Mouse (Mus musculus) stomach, postnatal 0 days (tissue): ENCODE results near the gene Sptbn4. TPM values are rescaled to one million over a fixed set of nuclear protein-coding genes. Genes with fewer than 3 reads are reported as not detected.
A peak's percentile ranks its signal among the peaks of the same experiment; 100 is the strongest.

ENCODE experiments used
- ATAC-seq: fragments of 200-750 bp; cut with Nextera tagmentation; 2 replicates; pipeline ENCODE4 v1.8.0; 2017; ENCODE audit not compliant: low FRiP score, low TSS enrichment
- DNase-seq: peaks from one replicate; pipeline ENCODE4 v3.0.0-alpha.2; 2016; ENCODE audit warnings: low spot score
- H3K27ac ChIP-seq: fragments of 300-500 bp; sonication (generic); replicated peaks from 2 replicates; pipeline ENCODE4 v1.5.1; 2014; ENCODE audit warnings: mild to moderate bottlenecking, control low read depth
- H3K27me3 ChIP-seq: fragments of 300-500 bp; sonication (generic); 2 replicates; pipeline ENCODE4 v1.6.1; 2014; ENCODE audit warnings: low read length; ENCODE audit not compliant: control insufficient read depth, insufficient read depth
- H3K36me3 ChIP-seq: fragments of 300-500 bp; sonication (generic); 2 replicates; pipeline ENCODE4 v1.6.1; 2014; ENCODE audit warnings: low read length, mixed read lengths; ENCODE audit not compliant: control insufficient read depth, insufficient read depth
- H3K4me1 ChIP-seq: fragments of 300-500 bp; sonication (generic); replicated peaks from 2 replicates; pipeline ENCODE4 v1.6.1; 2014; ENCODE audit warnings: antibody characterized with exemption; ENCODE audit not compliant: control insufficient read depth, insufficient read depth
- H3K4me2 ChIP-seq: fragments of 300-500 bp; sonication (generic); replicated peaks from 2 replicates; pipeline ENCODE4 v1.6.1; 2014; ENCODE audit warnings: low read depth, mild to moderate bottlenecking, control low read depth, moderate library complexity
- H3K4me3 ChIP-seq: fragments of 300-500 bp; sonication (generic); 2 replicates; pipeline ENCODE4 v1.5.1; 2014; ENCODE audit warnings: low read depth, low read length, control low read depth
- H3K9ac ChIP-seq: fragments of 300-500 bp; sonication (generic); 2 replicates; pipeline ENCODE4 v1.6.1; 2014; ENCODE audit warnings: mild to moderate bottlenecking, low read length, control low read depth, mixed read lengths
- H3K9me3 ChIP-seq: fragments of 300-500 bp; sonication (generic); 2 replicates; pipeline ENCODE4 v1.6.1; 2016; ENCODE audit warnings: low read length; ENCODE audit not compliant: control insufficient read depth
- CTCF ChIP-seq: IDR thresholded peaks from 2 replicates; pipeline ENCODE4 v1.5.1; 2016; ENCODE audit warnings: antibody characterized with exemption, low read depth, mild to moderate bottlenecking, moderate library complexity
- EP300 ChIP-seq: optimal IDR thresholded peaks from 2 replicates; pipeline ENCODE3; 2016; ENCODE audit warnings: antibody characterized with exemption
- WGBS: fragments of 180-500 bp; shearing (Covaris S2); extraction: QIAGEN DNeasy Blood & Tissue Kit; methylation state at CpG from one replicate; pipeline ENCODE4 v1.1.7; 2014; 5-methylcytosine and 5-hydroxymethylcytosine counted together
- polyA plus RNA-seq: library from polyadenylated mRNA; unstranded; fragments of >200 nt; fragmentation: Nextera tagmentation; extraction: Ambion mirVana; gene quantifications from 2 replicates; pipeline ENCODE4 v1.2.1, GENCODE M21; 2015

The Sptbn4 gene
- polyA plus RNA-seq, 1 experiment from 2014 or later, result 0.24 TPM

- Histone ChIP-seq H3K27ac (peak overlapping the region; percentile 93), H3K36me3 (no peaks in the 10 kb centered on the region), H3K27me3 (no peaks in the 10 kb centered on the region), H3K4me1 (peaks cover 7% of the 10 kb centered on the region; the same call in 1 of the 2 replicates), H3K9ac (peak overlapping the region; percentile 18; the same call in 1 of the 2 replicates), H3K9me3 (no peaks in the 10 kb centered on the region), H3K4me3 (peak overlapping the region; percentile 72; the same call in 1 of the 2 replicates), H3K4me2 (peak overlapping the region; percentile 93)
- WGBS, result 9% methylated on average over 32 of the region's 32 CpGs
- TF ChIP-seq EP300, result no peak
- peak; percentile 37; the same call in 1 of the 2 replicates for TF ChIP-seq CTCF
- ATAC-seq (no peak), DNase-seq (no peak)
Measured at GRCm38 (mm10) chr7:27334405-27334911, 113.0 kb downstream of the Sptbn4 start.

- peak overlapping the region; percentile 93 for H3K4me2 ChIP-seq
- TF ChIP-seq CTCF (peak; percentile 42), EP300 (no peak)
- no peaks in the 10 kb centered on the region for H3K36me3 ChIP-seq
- H3K9me3 ChIP-seq, result no peaks in the 10 kb centered on the region
- peak overlapping the region; percentile 72 for H3K4me3 ChIP-seq
- DNase-seq (no peak), ATAC-seq (no peak)
- H3K27ac ChIP-seq, result peak overlapping the region; percentile 93
- H3K4me1 ChIP-seq, result peaks cover 7% of the 10 kb centered on the region; the same call in 1 of the 2 replicates
- under 1% methylated on average over 25 of the region's 77 CpGs for WGBS
- H3K27me3 ChIP-seq, result no peaks in the 10 kb centered on the region
- H3K9ac ChIP-seq, result peak overlapping the region; percentile 77
Measured at GRCm38 (mm10) chr7:27333316-27333941, 114.1 kb downstream of the Sptbn4 start.

- DNase-seq (peak; percentile 92), ATAC-seq (peak; percentile 39)
- no peaks in the 10 kb centered on the region; the same call in 1 of the 2 replicates for H3K36me3 ChIP-seq
- peak; percentile 88 for TF ChIP-seq CTCF
- peak; percentile 80 for TF ChIP-seq EP300
- WGBS, result under 1% methylated on average over 37 of the region's 39 CpGs
- peak overlapping the region; percentile 77 for H3K9ac ChIP-seq
- H3K27me3 ChIP-seq, result no peaks in the 10 kb centered on the region
- H3K4me2 ChIP-seq, result peak overlapping the region; percentile 93
- peak overlapping the region; percentile 72 for H3K4me3 ChIP-seq
- H3K4me1 ChIP-seq, result peaks cover 7% of the 10 kb centered on the region; the same call in 1 of the 2 replicates
- peak overlapping the region; percentile 93 for H3K27ac ChIP-seq
- no peaks in the 10 kb centered on the region for H3K9me3 ChIP-seq
Measured at GRCm38 (mm10) chr7:27332353-27333199, 114.9 kb downstream of the Sptbn4 start.

- Histone ChIP-seq H3K27ac (peak overlapping the region; percentile 93), H3K4me2 (peak overlapping the region; percentile 93), H3K36me3 (no peaks in the 10 kb centered on the region; the same call in 1 of the 2 replicates), H3K27me3 (no peaks in the 10 kb centered on the region), H3K4me3 (peak overlapping the region; percentile 72), H3K9me3 (no peaks in the 10 kb centered on the region), H3K9ac (peak overlapping the region; percentile 77), H3K4me1 (peaks cover 4% of the 10 kb centered on the region; the same call in 1 of the 2 replicates)
- DNase-seq, result no peak
- TF ChIP-seq CTCF, result no peak
- TF ChIP-seq EP300, result no peak
- 2% methylated on average over 8 of the region's 8 CpGs for WGBS
- ATAC-seq, result no peak
Measured at GRCm38 (mm10) chr7:27331854-27332253, 115.6 kb downstream of the Sptbn4 start.

- DNase-seq, result peak; percentile 57
- H3K9me3 ChIP-seq, result no peaks in the 10 kb centered on the region
- WGBS, result 1% methylated on average over 8 of the region's 8 CpGs
- H3K4me3 ChIP-seq, result peak overlapping the region; percentile 72
- H3K36me3 ChIP-seq, result no peaks in the 10 kb centered on the region; the same call in 1 of the 2 replicates
- no peak for TF ChIP-seq EP300
- TF ChIP-seq CTCF, result no peak
- H3K9ac ChIP-seq, result peak overlapping the region; percentile 77
- peaks cover 4% of the 10 kb centered on the region; the same call in 1 of the 2 replicates for H3K4me1 ChIP-seq
- ATAC-seq, result no peak
- peak overlapping the region; percentile 93 for H3K27ac ChIP-seq
- peak overlapping the region; percentile 93 for H3K4me2 ChIP-seq
- H3K27me3 ChIP-seq, result no peaks in the 10 kb centered on the region
Measured at GRCm38 (mm10) chr7:27331541-27331851, 116.0 kb downstream of the Sptbn4 start.
